Mouse (Mus musculus): ENCODE measurements around the gene St14.

DNA sequence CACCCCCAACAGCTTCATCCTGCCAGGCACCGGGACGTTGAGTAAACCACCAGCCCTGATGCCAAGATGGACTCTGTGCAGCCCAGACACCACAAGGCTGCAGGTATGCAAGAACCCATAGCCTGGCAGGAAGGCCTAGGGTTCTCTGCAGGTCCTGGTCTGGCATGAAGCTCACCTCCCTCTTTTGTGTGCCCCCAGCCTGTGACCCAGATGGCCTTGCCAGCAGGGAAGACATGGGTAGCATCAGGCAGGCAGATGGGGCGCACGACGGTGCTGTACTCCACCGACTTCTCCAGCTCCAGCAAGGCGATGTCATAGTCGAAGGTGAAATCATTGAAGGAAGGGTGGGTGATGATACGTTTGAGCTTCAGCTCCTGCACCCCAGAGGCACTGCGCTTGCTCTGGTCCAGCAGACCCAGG lies 40.5 kb downstream of the St14 start:
- no peak for TF ChIP-seq ZC3H11A (IDR thresholded peaks at IDR 0.05; ENCODE audit: borderline replicate concordance, low read depth, low read length)
- TF ChIP-seq MAFK (IDR thresholded peaks at IDR 0.05; ENCODE audit: insufficient read depth, low read depth, low read length) = no peak
- no peak for TF ChIP-seq HCFC1 (IDR thresholded peaks at IDR 0.05; ENCODE audit: borderline replicate concordance, insufficient read depth, low read length)
- no peak for TF ChIP-seq ZNF384 (IDR thresholded peaks at IDR 0.05; ENCODE audit: low read depth, low read length)
